Mouse (Mus musculus): Measurements from ENCODE around the gene Vti1a.

- TF ChIP-seq CTCF (IDR thresholded peaks at IDR 0.05) (no peak), EP300 (IDR thresholded peaks at IDR 0.05) (no peak)
Observed at GRCm38 (mm10) chr19:55276770-55277169, 39.3 kb upstream of the Vti1a start.

Data from lung, postnatal 0 days (tissue).